Mouse (Mus musculus) liver, embryonic 14.5 days (tissue): ENCODE results near the gene Hist1h2be. TPM values are rescaled to one million over a fixed set of nuclear protein-coding genes. Genes with fewer than 3 reads are reported as not detected.
"Not testable (repeated sequence)": the region's sequence is repeated elsewhere in the genome, so short reads cannot be mapped to it uniquely, and the experiment has no call there.

ENCODE experiments used
- ATAC-seq: fragments of 200-750 bp; cut with Nextera tagmentation; 2 replicates; pipeline ENCODE4 v1.8.0; 2017; ENCODE audit warnings: moderate number of reproducible peaks, mild to moderate bottlenecking, moderate library complexity; ENCODE audit not compliant: insufficient read depth
- DNase-seq, 3 experiments: peaks; one replicate each; pipeline ENCODE4 v3.0.0-alpha.2; 2012 to 2013; ENCODE audit warnings: low read depth in 3 of 3, low spot score in 3 of 3
- H3K27ac ChIP-seq: fragments of 300-500 bp; sonication (generic); 2 replicates; pipeline ENCODE4 v1.5.1; 2014; ENCODE audit warnings: moderate library complexity, mild to moderate bottlenecking, control low read depth, inconsistent platforms
- H3K27me3 ChIP-seq: fragments of 300-500 bp; sonication (generic); 2 replicates; pipeline ENCODE4 v1.6.1; 2014; ENCODE audit warnings: mild to moderate bottlenecking, low read length, moderate library complexity; ENCODE audit not compliant: control insufficient read depth, insufficient read depth
- H3K36me3 ChIP-seq: fragments of 300-500 bp; sonication (generic); replicated peaks from 2 replicates; pipeline ENCODE4 v1.6.1; 2014; ENCODE audit warnings: low read depth; ENCODE audit not compliant: control insufficient read depth, insufficient read depth
- H3K4me1 ChIP-seq, 2 experiments: fragments of 200-500 bp in 1 of 2; fragments of 300-500 bp in 1 of 2; sonication (generic) in 1 of 2; replicated peaks; 2 replicates each; pipeline ENCODE4 v1.6.1; 2012 to 2014; ENCODE audit warnings: antibody characterized with exemption in 1 of 2, inconsistent platforms in 1 of 2, low read length in 1 of 2; ENCODE audit not compliant: control insufficient read depth in 2 of 2, insufficient read depth in 2 of 2
- H3K4me2 ChIP-seq: fragments of 300-500 bp; sonication (generic); 2 replicates; pipeline ENCODE4 v1.6.1; 2014; ENCODE audit warnings: low read depth, mild to moderate bottlenecking, control low read depth, moderate library complexity
- H3K4me3 ChIP-seq, 2 experiments: fragments of 200-500 bp in 1 of 2; fragments of 300-500 bp in 1 of 2; sonication (generic) in 1 of 2; 2 replicates each; pipeline ENCODE4 v1.5.1; 2012 to 2014; ENCODE audit warnings: low read depth in 2 of 2, low read length in 2 of 2, mild to moderate bottlenecking in 2 of 2, control low read depth in 1 of 2, inconsistent platforms in 1 of 2, moderate library complexity in 1 of 2; ENCODE audit not compliant: insufficient read depth in 1 of 2
- H3K9ac ChIP-seq: fragments of 300-500 bp; sonication (generic); replicated peaks from 2 replicates; pipeline ENCODE4 v1.6.1; 2014; ENCODE audit warnings: mild to moderate bottlenecking, control low read depth, moderate library complexity
- H3K9me3 ChIP-seq: fragments of 300-500 bp; sonication (generic); 2 replicates; pipeline ENCODE4 v1.6.1; 2016; ENCODE audit warnings: low read length, mixed read lengths; ENCODE audit not compliant: control insufficient read depth
- CTCF ChIP-seq: IDR thresholded peaks from 2 replicates; pipeline ENCODE4 v1.5.1; 2016; ENCODE audit warnings: antibody characterized with exemption, low read depth, control low read depth
- EP300 ChIP-seq: IDR thresholded peaks from 2 replicates; pipeline ENCODE4 v1.6.1; 2016; ENCODE audit warnings: antibody characterized with exemption, low read depth
- WGBS: fragments of 180-500 bp; shearing (Covaris S2); extraction: QIAGEN DNeasy Blood & Tissue Kit; methylation state at CpG from one replicate; pipeline ENCODE4 v1.1.7; 2014; ENCODE audit not compliant: insufficient replicate concordance; 5-methylcytosine and 5-hydroxymethylcytosine counted together
- polyA plus RNA-seq, 2 experiments: library from polyadenylated mRNA; depleted of rRNA in 1 of 2; stranded (reverse) in 1 of 2; unstranded in 1 of 2; fragments of >200 nt; fragmentation: Nextera tagmentation in 1 of 2; extraction: Ambion mirVana in 1 of 2; gene quantifications; 2 replicates each; pipeline versions ENCODE4 v1.2.1 to v1.2.3; 2012 to 2014

Hist1h2be gene
- polyA plus RNA-seq, 2 experiments, result 0.95 to 3.3 TPM

- peak overlapping the region; percentile 96 for H3K4me2 ChIP-seq
- H3K4me3 ChIP-seq, result peak overlapping the region; percentile 65 to 69
- no peaks in the 10 kb centered on the region for H3K9me3 ChIP-seq
- peak overlapping the region; percentile 99 for H3K9ac ChIP-seq
- WGBS, result 4% methylated on average over 7 of the region's 7 CpGs
- no peak for DNase-seq
- H3K4me1 ChIP-seq, result peaks cover 18% of the 10 kb centered on the region in 2 experiments
- no peaks in the 10 kb centered on the region for H3K36me3 ChIP-seq
- ATAC-seq, result no peak
- TF ChIP-seq CTCF, result no peak
- TF ChIP-seq EP300, result no peak; the same call in 1 of the 2 replicates
- H3K27ac ChIP-seq, result peak overlapping the region; percentile 98
- H3K27me3 ChIP-seq, result no peaks in the 10 kb centered on the region
Observed at GRCm38 (mm10) chr13:23576351-23576881, 44.5 kb downstream of the Hist1h2be start.

GRCm38 (mm10) chr13:23575864-23576313 lies 45.0 kb downstream of the Hist1h2be start:
- H3K9me3 ChIP-seq, H3K36me3 ChIP-seq, H3K27me3 ChIP-seq, DNase-seq, ATAC-seq: not testable (repeated sequence)
- Histone ChIP-seq H3K4me3 (peak overlapping the region; percentile 65 to 69), H3K27ac (peak overlapping the region; percentile 98), H3K4me1 (peaks cover 14 to 17% of the 10 kb centered on the region in 2 experiments; a peak in 3 of 4 replicates), H3K4me2 (peak overlapping the region; percentile 96), H3K9ac (peak overlapping the region; percentile 99)
- WGBS, result 0% methylated on average over 15 of the region's 40 CpGs

GRCm38 (mm10) chr13:23575271-23575851 lies 45.6 kb downstream of the Hist1h2be start, which contains the start of gene Hist1h3d:
Gene Hist1h3d, plus strand, starts transcription at chr13:23575763.
- H3K27me3 ChIP-seq, result no peaks in the 10 kb centered on the region
- no peaks in the 10 kb centered on the region for H3K9me3 ChIP-seq
- ATAC-seq, result peak; percentile 26
- H3K36me3 ChIP-seq, result no peaks in the 10 kb centered on the region
- under 1% methylated on average over 18 of the region's 18 CpGs for WGBS
- H3K27ac ChIP-seq, result peak within 1 kb of the TSS; percentile 98
- H3K4me1 ChIP-seq, result peaks cover 12 to 14% of the 10 kb centered on the region in 2 experiments; a peak in 3 of 4 replicates
- TF ChIP-seq CTCF (no peak), EP300 (peak; percentile 68)
- DNase-seq, result peak; percentile 89 to 91 (median 91)
- peak within 1 kb of the TSS; percentile 96 for H3K4me2 ChIP-seq
- peak within 1 kb of the TSS; percentile 99 for H3K9ac ChIP-seq
- H3K4me3 ChIP-seq, result peak within 1 kb of the TSS; percentile 65 to 69

- Histone ChIP-seq H3K9ac (peak overlapping the region; percentile 85), H3K27ac (peak overlapping the region; percentile 98), H3K4me1 (peaks cover 15 to 17% of the 10 kb centered on the region in 2 experiments), H3K4me2 (peak overlapping the region; percentile 96), H3K4me3 (peak overlapping the region; percentile 43 to 69)
- DNase-seq, H3K9me3 ChIP-seq, H3K27me3 ChIP-seq, ATAC-seq, H3K36me3 ChIP-seq: not testable (repeated sequence)
- WGBS, result 0% methylated on average over 5 of the region's 39 CpGs
Observed at GRCm38 (mm10) chr13:23574546-23575170, 46.3 kb downstream of the Hist1h2be start.

GRCm38 (mm10) chr13:23573898-23574524 lies 46.9 kb downstream of the Hist1h2be start, which contains the start of the genes Hist1h2bf and Hist1h2ad:
Gene Hist1h2bf, minus strand, starts transcription at chr13:23574196.
Gene Hist1h2ad, plus strand, starts transcription at chr13:23574381.
- Histone ChIP-seq H3K4me1 (peaks cover 18 to 19% of the 10 kb centered on the region in 2 experiments), H3K27ac (peak within 1 kb of the TSS; percentile 98), H3K4me3 (peak within 1 kb of the TSS; percentile 69 to 81), H3K9ac (peak within 1 kb of the TSS; percentile 99), H3K4me2 (peak within 1 kb of the TSS; percentile 96)
- H3K36me3 ChIP-seq, H3K9me3 ChIP-seq, H3K27me3 ChIP-seq: not testable (repeated sequence)
- DNase-seq (peak; percentile 99 to 100 (median 99)), ATAC-seq (peak; percentile 75)
- WGBS, result under 1% methylated on average over 31 of the region's 42 CpGs
- TF ChIP-seq EP300, result peak; percentile 71; the same call in 1 of the 2 replicates

GRCm38 (mm10) chr13:23573034-23573897 lies 47.7 kb downstream of the Hist1h2be start:
- Histone ChIP-seq H3K4me2 (peak overlapping the region; percentile 79), H3K9ac (peak overlapping the region; percentile 99), H3K27ac (peak overlapping the region; percentile 98), H3K4me1 (peaks cover 16 to 19% of the 10 kb centered on the region in 2 experiments), H3K4me3 (peak overlapping the region; percentile 65 to 81)
- not testable (repeated sequence) for ATAC-seq, H3K27me3 ChIP-seq, H3K9me3 ChIP-seq, H3K36me3 ChIP-seq, DNase-seq
- 4% methylated on average over 18 of the region's 20 CpGs for WGBS
